Mouse (Mus musculus): ENCODE data around the gene Gm45753. TPM values are rescaled to one million over a fixed set of nuclear protein-coding genes. Genes with fewer than 3 reads are reported as not detected.

The Gm45753 gene
- total RNA-seq, 2 experiments from 2014 or later: not detected

Other genes with a start within 250 kb of the Gm45753 start
- not detected for gene Mtnr1a, start 239.3 kb downstream of the Gm45753 start, total RNA-seq (2021)
- gene F11, start 46.4 kb downstream of the Gm45753 start, total RNA-seq (2021): not detected
- gene Klkb1, start 13.6 kb downstream of the Gm45753 start, total RNA-seq (2021): not detected
- 1 to 10 TPM; 2.3 to 2.4 TPM for gene Cyp4v3, start 24.8 kb upstream of the Gm45753 start, total RNA-seq (2021)
- 1 to 10 TPM; 3.0 to 3.4 TPM for gene Fam149a, start 73.8 kb upstream of the Gm45753 start, total RNA-seq (2021)
- gene Tlr3, start 102.6 kb upstream of the Gm45753 start, total RNA-seq (2021): 1 to 10 TPM; 6.5 to 8.0 TPM
- gene Sorbs2, start 199.3 kb upstream of the Gm45753 start, total RNA-seq (2021): 100 to 1,000 TPM; 520 to 531 TPM

All from heart, postnatal 36 days (tissue).